ENCODE assay signal across 12 mouse cellular contexts in the genomic region with DNA sequence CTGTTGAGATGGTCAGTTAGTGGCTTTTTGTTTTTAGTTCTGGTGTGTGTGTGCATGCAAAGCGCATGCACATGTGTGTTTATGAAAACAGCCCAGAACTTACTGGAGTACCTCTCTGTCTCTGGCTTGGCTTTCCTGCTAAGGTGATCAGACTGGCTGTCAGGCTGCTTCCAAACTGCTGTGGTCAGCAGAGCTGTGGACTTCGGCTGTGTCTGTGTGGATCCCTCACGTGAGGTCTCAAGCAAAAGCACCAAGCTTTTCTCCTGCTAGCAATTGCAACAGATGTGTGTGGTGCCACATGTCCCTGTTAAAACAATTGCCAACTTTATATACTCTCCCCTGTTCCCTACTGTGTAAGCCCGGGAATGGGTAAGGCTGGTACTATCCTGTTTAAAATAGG.
DNase-seq lines count a peak whose midpoint lies in the region; ATAC-seq and TF ChIP-seq lines count a peak whose summit lies in the region.
"Had no signal": no experiment of that assay in that cellular context is flagged by ENCODE, and none has a peak within 500 bp of the region (broad histone marks: within the 10 kb centered on the region; RNA-seq: fewer than 3 reads in every experiment).

No protein-coding gene starts in this region.

- peaks cover 56% of the 10 kb centered on the region for H3K79me2 ChIP-seq in myocyte (ENCODE audit: control insufficient read depth, insufficient read depth)

- H3K36me3 ChIP-seq in heart, embryonic 13.5 days, result no peaks in the 10 kb centered on the region; the same call in 1 of the 2 replicates
- H3K36me3 ChIP-seq in embryonic facial prominence, embryonic 13.5 days, result no peaks in the 10 kb centered on the region
- 0 out of 2 replicates have a peak, but pooled peaks cover 6% of the 10 kb centered on the region for H3K36me3 ChIP-seq in kidney, embryonic 14.5 days (ENCODE audit: control insufficient read depth, insufficient read depth, low read length)
- H3K36me3 ChIP-seq in myocyte (ENCODE audit: control insufficient read depth, insufficient read depth), result peaks cover 16% of the 10 kb centered on the region
- H3K36me3 ChIP-seq: liver, embryonic 13.5 days had no signal

- no peak overlapping the region for H3K4me3 ChIP-seq in heart, embryonic 13.5 days
- H3K4me3 ChIP-seq in embryonic facial prominence, embryonic 13.5 days, result no peak overlapping the region
- H3K4me3 ChIP-seq in kidney, embryonic 14.5 days (ENCODE audit: low read length), result no peak overlapping the region
- H3K4me3 ChIP-seq in myocyte, result no peak overlapping the region
- H3K4me3 ChIP-seq: left cerebral cortex, adult 2 months; liver, embryonic 13.5 days had no signal

- H3K27me3 ChIP-seq in heart, embryonic 13.5 days (replicated peaks), result no peaks in the 10 kb centered on the region
- no peaks in the 10 kb centered on the region for H3K27me3 ChIP-seq in embryonic facial prominence, embryonic 13.5 days
- H3K27me3 ChIP-seq in kidney, embryonic 14.5 days (ENCODE audit: control insufficient read depth, insufficient read depth, low read length), result no peaks in the 10 kb centered on the region
- H3K27me3 ChIP-seq in myocyte (ENCODE audit: control insufficient read depth, insufficient read depth, insufficient read length), result no peaks in the 10 kb centered on the region
- H3K27me3 ChIP-seq: liver, embryonic 13.5 days had no signal

- no peak overlapping the region for H3K4me2 ChIP-seq in heart, embryonic 13.5 days
- no peak overlapping the region for H3K4me2 ChIP-seq in embryonic facial prominence, embryonic 13.5 days
- no peak overlapping the region for H3K4me2 ChIP-seq in kidney, embryonic 14.5 days (replicated peaks; ENCODE audit: low read depth, low read length)
- H3K4me2 ChIP-seq in myocyte (ENCODE audit: low read depth), result peak overlapping the region; percentile 16
- H3K4me2 ChIP-seq: liver, embryonic 13.5 days had no signal

- H3ac ChIP-seq in myocyte (ENCODE audit: control insufficient read depth, insufficient read length), result no peak overlapping the region

- no peak for DNase-seq in heart, adult 18-20 months
- DNase-seq in cerebellum, postnatal 10 days, result no peak
- no peak for DNase-seq in gastrocnemius, postnatal 14 days
- DNase-seq: cerebellum, postnatal 36 days; liver, embryonic 13.5 days; thymus, adult 18-20 months had no signal

- peak overlapping the region; percentile 68 for H3K27ac ChIP-seq in heart, embryonic 13.5 days (replicated peaks)
- peak overlapping the region; percentile 81 for H3K27ac ChIP-seq in embryonic facial prominence, embryonic 13.5 days
- peak overlapping the region; percentile 74 for H3K27ac ChIP-seq in kidney, embryonic 14.5 days (ENCODE audit: low read depth, low read length)
- H3K27ac ChIP-seq: left cerebral cortex, adult 2 months; liver, embryonic 13.5 days had no signal

- 61% methylated on average over 4 of the region's 4 CpGs for WGBS in heart, embryonic 13.5 days
- 52% methylated on average over 4 of the region's 4 CpGs for WGBS in embryonic facial prominence, embryonic 13.5 days
- 60% methylated on average over 4 of the region's 4 CpGs for WGBS in kidney, embryonic 14.5 days

- no peak overlapping the region for H3K9ac ChIP-seq in heart, embryonic 13.5 days
- no peak overlapping the region for H3K9ac ChIP-seq in embryonic facial prominence, embryonic 13.5 days
- no peak overlapping the region for H3K9ac ChIP-seq in kidney, embryonic 14.5 days (ENCODE audit: low read depth, low read length)
- H3K9ac ChIP-seq: liver, embryonic 13.5 days had no signal

- intact Hi-C loops in gastrocnemius, postnatal 14 days (cut with DNase I; ENCODE audit: low total_unique reads), result loop anchor here (10.0 kb wide), 1 partner anchor 64 kb away; no protein-coding TSS in a partner anchor

- TF ChIP-seq POLR2A in myocyte (IDR thresholded peaks at IDR 0.05; ENCODE audit: insufficient read length, low read depth), result no peak

- H3K9me3 ChIP-seq in heart, embryonic 13.5 days, result no peaks in the 10 kb centered on the region
- H3K9me3 ChIP-seq in embryonic facial prominence, embryonic 13.5 days, result no peaks in the 10 kb centered on the region
- no peaks in the 10 kb centered on the region for H3K9me3 ChIP-seq in kidney, embryonic 14.5 days (ENCODE audit: control insufficient read depth, low read length)
- H3K9me3 ChIP-seq: liver, embryonic 13.5 days had no signal

- H3K4me1 ChIP-seq in heart, embryonic 13.5 days, result peaks cover 73% of the 10 kb centered on the region
- H3K4me1 ChIP-seq in embryonic facial prominence, embryonic 13.5 days, result peaks cover 72% of the 10 kb centered on the region
- peaks cover 90% of the 10 kb centered on the region for H3K4me1 ChIP-seq in kidney, embryonic 14.5 days (ENCODE audit: control insufficient read depth, insufficient read depth, low read length)
- H3K4me1 ChIP-seq: liver, embryonic 13.5 days had no signal

- ATAC-seq in heart, embryonic 13.5 days (ENCODE audit: extremely low read depth, insufficient number of reproducible peaks, low FRiP score, low TSS enrichment), result no peak
- no peak for ATAC-seq in embryonic facial prominence, embryonic 13.5 days (ENCODE audit: insufficient number of reproducible peaks, insufficient read depth, low FRiP score, low TSS enrichment, low read depth)
- ATAC-seq in kidney, embryonic 14.5 days (ENCODE audit: low FRiP score, low TSS enrichment), result no peak
- ATAC-seq in activated CD4-positive, CD25-positive, alpha-beta regulatory T cell, adult 4 months, result no peak

TF ChIP-seq in myocyte, 11 proteins besides CTCF, POLR2A, EP300 and RAD21:
- no peak for TF ChIP-seq REST (IDR thresholded peaks at IDR 0.05; ENCODE audit: insufficient read depth, insufficient read length)
- TF ChIP-seq TCF12 (IDR thresholded peaks at IDR 0.05; ENCODE audit: insufficient read depth, poor library complexity, severe bottlenecking), result no peak
- no peak for TF ChIP-seq TCF3 (IDR thresholded peaks at IDR 0.05; ENCODE audit: insufficient read length, low read depth)
- no peak for TF ChIP-seq USF1 (IDR thresholded peaks at IDR 0.05; ENCODE audit: low read depth)
- TF ChIP-seq CEBPB (IDR thresholded peaks at IDR 0.05; ENCODE audit: insufficient read depth, poor library complexity, severe bottlenecking), result no peak
- no peak for TF ChIP-seq SRF (IDR thresholded peaks at IDR 0.05; ENCODE audit: control insufficient read depth, insufficient read length, low read depth)
- no peak for TF ChIP-seq MYOD1 (IDR thresholded peaks at IDR 0.05; ENCODE audit: control insufficient read depth in 1 of 3, insufficient read length in 2 of 3, low read depth in 2 of 3)
- no peak for TF ChIP-seq MAX (IDR thresholded peaks at IDR 0.05; ENCODE audit: low read depth)
- no peak for TF ChIP-seq MYOG (IDR thresholded peaks at IDR 0.05; ENCODE audit: control insufficient read depth in 1 of 3, insufficient read depth in 1 of 3, insufficient read length in 2 of 3, low read depth in 2 of 3)
- TF ChIP-seq POLR2AphosphoS2 (IDR thresholded peaks at IDR 0.05; ENCODE audit: insufficient read length, low read depth), result no peak
- TF ChIP-seq E2F4 (IDR thresholded peaks at IDR 0.05; ENCODE audit: insufficient read depth), result no peak
